Mouse (Mus musculus) right cerebral cortex, adult 2 months (tissue): Measurements from ENCODE around the gene Hist1h2ab.
A peak's percentile ranks its signal among the peaks of the same experiment; 100 is the strongest.
"Not testable (repeated sequence)": the region's sequence is repeated elsewhere in the genome, so short reads cannot be mapped to it uniquely, and the experiment has no call there.

Experiments
- DNase-seq, 2 experiments: peaks; one replicate each; pipeline ENCODE4 v3.0.0; 2021 to 2022; ENCODE audit warnings: low spot score in 2 of 2

Gene Hist1h2ab

GRCm38 (mm10) chr13:23753314-23754078, 2.6 kb downstream of the Hist1h2ab start:
- no peak for DNase-seq

GRCm38 (mm10) chr13:23755000-23755399, 4.1 kb downstream of the Hist1h2ab start:
- DNase-seq: no peak

GRCm38 (mm10) chr13:23756790-23757189, 5.9 kb downstream of the Hist1h2ab start, which contains the start of gene Hist1h4b:
Gene Hist1h4b, plus strand, starts transcription at chr13:23757013.
- peak; percentile 92 to 97 for DNase-seq

- DNase-seq: no peak
Observed at GRCm38 (mm10) chr13:23757211-23757773, 6.4 kb downstream of the Hist1h2ab start.

GRCm38 (mm10) chr13:23757921-23758320, 7.0 kb downstream of the Hist1h2ab start:
- no peak for DNase-seq

- no peak for DNase-seq
Observed at GRCm38 (mm10) chr13:23759251-23759771, 8.4 kb downstream of the Hist1h2ab start.

GRCm38 (mm10) chr13:23759916-23760239, 9.0 kb downstream of the Hist1h2ab start:
- DNase-seq: no peak

GRCm38 (mm10) chr13:23760240-23760971, 9.5 kb downstream of the Hist1h2ab start:
- no peak for DNase-seq

GRCm38 (mm10) chr13:23760972-23761864, 10.3 kb downstream of the Hist1h2ab start, which contains the start of gene Hist1h4a:
Gene Hist1h4a, minus strand, starts transcription at chr13:23761230.
- peak; percentile 98 to 99 for DNase-seq

GRCm38 (mm10) chr13:23761871-23762821, 11.2 kb downstream of the Hist1h2ab start, which contains the start of gene Hist1h3a:
Gene Hist1h3a, minus strand, starts transcription at chr13:23762386.
- DNase-seq: peak; percentile 59 to 63

- no peak for DNase-seq
Observed at GRCm38 (mm10) chr13:23763242-23763585, 12.3 kb downstream of the Hist1h2ab start.

GRCm38 (mm10) chr13:23763586-23764323, 12.8 kb downstream of the Hist1h2ab start, which contains the start of gene Hist1h1a:
Gene Hist1h1a, plus strand, starts transcription at chr13:23763666.
- DNase-seq: peak; percentile 82 to 86

- DNase-seq: no peak
Observed at GRCm38 (mm10) chr13:23764324-23765171, 13.6 kb downstream of the Hist1h2ab start.

GRCm38 (mm10) chr13:23765172-23765513, 14.2 kb downstream of the Hist1h2ab start:
- no peak for DNase-seq

GRCm38 (mm10) chr13:23766772-23767171, 15.8 kb downstream of the Hist1h2ab start:
- DNase-seq: no peak

GRCm38 (mm10) chr13:23768834-23769397, 18.0 kb downstream of the Hist1h2ab start:
- no peak for DNase-seq

GRCm38 (mm10) chr13:23769613-23770012, 18.7 kb downstream of the Hist1h2ab start, which contains the start of gene Trim38:
Gene Trim38, plus strand, starts transcription at chr13:23769913.
- DNase-seq: not testable (repeated sequence)
